Mouse (Mus musculus) small intestine, adult 2 months (tissue): ENCODE results near the gene Med28.

Experiments
- CTCF ChIP-seq: fragments of 200-500 bp; IDR thresholded peaks from 2 replicates; pipeline ENCODE4 v1.5.1; 2012; ENCODE audit warnings: low read depth, mild to moderate bottlenecking, control low read depth, inconsistent platforms, low read length, moderate library complexity, mixed read lengths; ENCODE audit not compliant: insufficient replicate concordance, insufficient read length; ENCODE audit errors: extremely low read depth
- POLR2A ChIP-seq: fragments of 200-500 bp; IDR thresholded peaks from 2 replicates; pipeline ENCODE4 v1.6.1; 2012; ENCODE audit warnings: low read depth, mild to moderate bottlenecking, control low read depth, inconsistent platforms, low read length, moderate library complexity

DNA sequence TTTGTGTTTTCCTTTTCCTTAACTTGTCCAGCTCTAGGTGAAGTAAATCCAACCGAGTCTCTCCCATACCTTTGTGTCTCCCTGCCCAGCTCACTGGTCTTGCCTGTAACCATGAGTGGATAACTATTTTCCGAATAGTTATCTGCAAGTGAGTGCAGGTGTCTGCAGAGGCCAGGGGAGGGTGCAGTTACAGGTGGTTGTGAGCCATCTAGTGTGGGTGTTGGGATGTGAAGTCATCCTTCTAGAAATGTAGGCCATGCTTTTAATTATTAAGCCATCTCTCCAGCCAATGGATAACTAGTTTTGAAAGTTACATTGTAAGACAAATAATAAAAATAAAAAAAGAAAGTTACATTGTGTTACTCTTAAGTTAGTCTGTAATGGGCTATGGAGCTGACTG is 6.5 kb upstream of the Med28 start:
- TF ChIP-seq CTCF, result no peak
- no peak for TF ChIP-seq POLR2A
